Mouse (Mus musculus) c-Kit-negative CD71-positive TER-119-positive erythroid progenitor cells, embryonic 14.5 days (primary cell): ENCODE data around the gene Tcp10c.
"Not testable (repeated sequence)": the region's sequence is repeated elsewhere in the genome, so short reads cannot be mapped to it uniquely, and the experiment has no call there.

ENCODE experiments used
- DNase-seq: peaks from one replicate; pipeline ENCODE4 v3.0.0-alpha.2; 2013; ENCODE audit warnings: low read depth, low spot score

Tcp10c gene

DNA sequence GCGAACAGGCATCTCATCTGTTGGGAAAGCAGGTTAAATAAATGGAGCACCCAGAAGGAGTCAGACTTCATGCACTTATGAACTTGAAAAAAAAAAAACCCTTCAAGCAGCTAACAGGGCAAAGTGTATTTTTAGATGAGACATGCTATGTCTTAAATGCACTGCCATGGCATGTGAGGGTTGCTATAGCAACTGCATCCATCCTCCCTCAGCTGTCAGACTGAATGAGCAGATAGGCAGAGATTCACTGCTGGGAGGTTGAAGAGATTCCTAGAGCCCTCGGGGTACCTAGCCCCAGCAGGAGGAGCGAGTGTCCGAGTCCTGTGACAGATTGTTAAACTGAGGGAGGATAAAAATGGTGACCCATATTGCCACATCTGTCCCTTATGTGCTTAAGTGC, 36.6 kb downstream of the Tcp10c start:
- not testable (repeated sequence) for DNase-seq

DNA sequence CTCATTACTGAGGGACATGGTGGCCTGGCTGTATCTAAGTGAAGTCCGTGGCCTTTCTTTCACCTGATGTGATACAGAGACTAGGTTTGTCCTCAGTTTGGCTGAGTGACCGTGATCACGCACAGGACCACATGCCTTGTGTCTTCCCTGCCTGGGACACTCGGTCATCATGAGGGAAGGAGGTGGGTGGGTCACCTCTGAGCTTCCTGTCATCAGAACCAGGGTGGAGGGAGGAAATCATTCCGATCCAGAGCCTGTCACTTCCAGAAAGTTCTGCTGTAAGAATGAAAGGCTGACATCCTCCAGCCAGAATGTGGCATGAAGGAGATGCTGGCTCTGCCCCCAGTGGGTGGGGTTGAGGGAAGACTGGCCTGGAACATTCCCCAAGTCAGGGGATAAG, 45.6 kb downstream of the Tcp10c start:
- not testable (repeated sequence) for DNase-seq

DNA sequence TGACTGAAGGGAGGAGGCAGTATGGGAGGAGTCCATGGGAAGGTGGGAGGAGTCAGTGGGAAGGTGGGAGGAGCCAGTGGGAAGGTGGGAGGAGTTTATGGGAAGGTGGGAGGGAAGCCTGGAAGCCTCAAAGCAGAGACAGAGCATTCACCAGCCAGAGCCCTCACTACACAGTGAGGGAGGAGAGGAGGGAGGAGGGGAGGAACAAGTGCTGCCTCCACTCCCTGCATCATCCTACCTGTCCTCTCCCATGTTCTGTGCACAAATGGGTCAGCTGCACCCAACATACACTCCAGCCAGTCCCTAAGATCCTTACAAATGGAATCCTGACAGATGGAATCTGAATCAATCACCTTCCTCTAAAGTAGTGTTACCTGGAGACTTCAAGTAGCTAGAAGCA, 47.7 kb downstream of the Tcp10c start:
- DNase-seq: not testable (repeated sequence)

DNA sequence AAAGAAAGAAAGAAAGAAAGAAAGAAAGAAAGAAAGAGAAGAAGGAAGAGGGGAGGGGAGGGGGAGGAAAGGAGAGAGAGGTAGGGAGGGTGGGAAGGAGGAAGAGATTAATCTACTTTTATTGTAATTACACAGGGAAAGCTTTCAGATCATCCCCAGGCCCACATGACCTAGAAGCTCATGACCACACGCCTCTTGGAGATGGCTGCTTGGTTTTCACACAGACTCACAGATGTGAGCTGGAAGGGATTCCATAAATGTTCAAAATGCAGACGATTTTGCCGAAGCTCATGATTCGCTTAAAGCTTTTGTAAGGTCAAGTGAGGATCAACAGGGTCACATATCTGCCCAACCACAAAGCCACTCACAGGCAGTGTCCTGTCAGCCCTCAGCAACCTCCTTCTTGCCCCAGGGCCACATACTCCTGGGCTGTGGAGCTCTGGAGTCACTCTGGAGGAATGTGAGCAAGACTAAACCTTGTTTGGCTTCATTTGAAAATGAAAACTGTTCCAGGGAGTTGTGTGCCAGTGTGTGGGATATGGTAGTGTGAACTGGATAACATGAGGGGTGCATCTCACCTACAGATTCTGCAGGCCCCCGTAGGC, 49.3 kb downstream of the Tcp10c start:
- DNase-seq: not testable (repeated sequence)

DNA sequence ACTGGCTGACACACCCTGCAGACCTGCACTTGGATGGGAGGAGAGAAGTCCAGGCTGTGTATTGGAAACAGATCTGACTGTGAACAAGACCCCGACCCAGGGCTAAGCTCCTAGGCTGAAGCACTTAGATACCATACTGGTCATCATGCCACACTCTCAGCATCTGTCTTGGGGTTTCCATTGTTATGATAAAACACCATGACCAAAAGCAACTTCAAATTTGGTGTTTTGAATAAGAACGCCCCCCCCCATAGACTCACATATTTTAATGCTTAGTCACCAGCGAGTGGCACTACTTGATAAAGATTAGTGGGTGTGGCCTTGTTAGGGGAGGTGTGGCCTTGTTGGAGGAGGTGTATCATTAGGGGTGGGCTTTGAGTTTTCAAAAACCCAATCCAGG, 51.7 kb downstream of the Tcp10c start:
- DNase-seq: not testable (repeated sequence)

DNA sequence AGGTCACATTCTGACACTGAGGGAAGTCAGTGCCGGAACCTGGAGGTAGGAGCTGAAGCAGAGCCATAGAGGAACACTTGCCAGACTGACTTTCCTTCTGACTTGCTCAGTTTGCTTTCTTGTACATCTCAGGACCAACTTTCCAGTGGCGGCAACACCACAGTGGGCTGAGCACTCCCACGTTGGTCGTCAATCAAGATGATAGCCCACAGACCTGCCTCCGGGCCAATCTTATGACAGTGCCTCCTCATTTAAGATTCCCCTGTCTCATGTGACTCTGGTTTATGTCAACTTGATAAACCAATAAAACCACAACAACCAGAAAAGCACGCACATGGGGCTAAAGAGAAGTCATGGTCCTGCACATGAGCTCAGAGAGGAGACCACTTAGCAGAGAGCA, 52.3 kb downstream of the Tcp10c start:
- not testable (repeated sequence) for DNase-seq

DNA sequence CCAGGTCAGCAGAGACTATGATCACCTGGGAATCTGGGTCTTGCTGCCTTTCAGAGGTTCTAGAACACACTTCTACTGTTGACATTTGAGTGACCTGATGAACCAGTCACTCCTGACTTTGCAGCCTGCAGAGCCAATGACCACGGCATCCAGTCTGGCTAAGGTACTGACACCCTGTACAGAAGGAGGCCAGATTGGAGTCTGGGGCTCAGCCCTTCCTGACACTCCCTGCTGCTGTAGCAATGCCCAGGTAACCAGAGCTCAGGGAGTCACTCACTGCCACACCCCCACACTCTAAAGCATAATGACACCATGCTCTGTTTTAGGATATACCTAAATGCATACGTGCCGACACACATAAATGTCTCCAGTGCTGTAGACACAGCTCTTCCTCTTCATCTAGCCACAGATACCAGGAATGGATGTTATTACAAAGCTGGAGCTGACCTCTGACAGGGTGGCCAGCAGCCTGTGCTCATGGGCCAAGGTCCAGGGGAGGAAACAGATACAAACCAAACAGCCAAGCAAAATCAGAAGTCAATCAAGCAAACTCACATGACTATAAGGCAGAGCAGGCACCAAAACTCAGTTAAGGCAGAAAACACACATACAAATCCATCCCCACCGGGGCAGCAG, 53.4 kb downstream of the Tcp10c start:
- DNase-seq: not testable (repeated sequence)

DNA sequence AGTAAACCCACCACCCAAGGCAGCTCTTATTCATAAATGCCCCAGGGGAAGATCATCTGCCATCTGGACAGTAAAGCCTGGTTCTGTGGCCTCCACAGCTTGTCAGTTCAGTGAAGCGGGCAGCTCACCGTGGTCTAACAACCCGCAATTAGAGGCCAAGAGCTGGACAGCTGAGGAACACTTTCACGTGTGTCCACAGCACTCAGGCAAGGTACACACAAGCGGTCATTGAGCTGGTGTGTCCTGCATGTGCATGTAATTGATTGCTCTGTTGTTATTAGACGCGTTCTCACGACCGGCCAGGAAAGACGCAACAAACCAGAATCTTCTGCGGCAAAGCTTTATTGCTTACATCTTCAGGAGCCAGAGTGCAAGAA, 53.9 kb downstream of the Tcp10c start:
- not testable (repeated sequence) for DNase-seq

DNA sequence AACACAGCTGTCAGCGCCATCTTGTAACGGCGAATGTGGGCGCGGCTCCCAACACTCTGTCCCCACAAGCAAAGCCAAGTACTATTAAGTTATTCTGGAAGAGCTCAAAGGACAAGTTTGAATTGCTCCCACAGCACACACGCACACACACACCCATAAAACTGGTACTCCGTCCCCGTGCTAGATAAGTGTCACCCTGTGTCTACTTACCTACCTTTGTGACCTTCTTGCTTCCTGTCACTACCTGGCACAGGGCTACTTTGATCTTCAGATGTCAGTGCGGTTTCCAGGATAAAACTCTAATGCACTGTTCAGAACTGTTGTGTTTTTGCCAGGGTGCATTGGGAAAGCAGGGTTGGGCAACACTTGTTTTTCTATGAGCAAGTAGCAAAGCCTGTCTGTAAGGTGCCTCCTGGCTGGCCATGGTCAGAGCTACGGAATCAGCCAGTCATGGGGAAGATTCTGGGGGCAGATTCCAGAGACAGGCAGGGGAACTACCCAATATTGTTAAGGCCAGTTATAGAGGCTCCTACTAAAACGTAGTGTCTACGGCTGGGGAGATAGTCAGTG, 66.7 kb downstream of the Tcp10c start:
- not testable (repeated sequence) for DNase-seq

DNA sequence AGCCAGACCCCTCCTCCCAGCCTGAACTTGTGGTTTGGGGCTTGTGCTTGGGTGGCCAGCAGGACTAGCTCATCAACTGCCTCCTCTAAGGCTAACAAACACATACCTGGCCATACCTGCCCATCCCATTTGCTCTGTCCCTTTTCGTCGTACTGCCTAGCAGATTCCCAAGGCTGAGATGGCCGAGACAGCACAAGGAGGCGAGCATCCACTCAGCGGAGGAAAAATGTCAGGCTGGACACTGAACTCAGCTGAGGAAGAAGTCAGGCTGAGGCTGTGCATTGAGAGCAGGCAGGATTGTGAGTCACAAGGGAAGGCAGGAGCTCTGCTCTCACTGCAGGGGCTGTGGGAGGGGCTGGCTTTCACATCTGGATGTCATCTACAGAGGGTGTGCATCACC, 68.3 kb downstream of the Tcp10c start:
- not testable (repeated sequence) for DNase-seq

DNA sequence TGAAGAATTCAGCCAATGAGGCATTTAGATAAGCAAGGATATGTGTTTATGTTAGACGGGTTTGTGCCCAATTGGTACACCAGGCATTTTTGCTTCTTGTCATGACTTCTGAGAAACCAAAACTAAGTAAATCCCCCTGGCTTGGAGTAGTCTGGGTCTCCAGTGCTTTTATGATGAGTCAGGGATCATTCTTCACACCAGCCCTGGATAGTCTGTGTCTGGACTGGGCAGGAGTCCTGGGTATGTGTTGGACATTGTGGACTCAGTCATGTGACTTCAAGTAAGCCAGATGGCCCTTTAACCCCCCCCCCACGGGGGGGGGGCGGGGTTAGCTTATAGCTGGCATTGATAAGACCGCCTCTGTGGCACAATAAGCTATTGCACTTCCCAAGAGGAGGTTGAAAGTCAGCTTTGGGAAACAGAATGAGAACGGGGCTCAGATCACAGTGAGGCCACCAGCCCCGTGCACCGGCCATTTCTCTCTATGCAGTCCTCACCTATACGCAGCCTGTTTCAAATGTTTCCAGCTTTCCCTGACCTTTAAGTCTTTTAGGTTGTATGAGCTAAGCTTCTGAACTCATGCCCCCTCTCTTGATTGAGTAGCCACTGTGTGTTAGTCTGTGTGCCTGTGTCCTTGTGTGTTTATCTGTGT, 69.1 kb downstream of the Tcp10c start:
- DNase-seq: not testable (repeated sequence)

DNA sequence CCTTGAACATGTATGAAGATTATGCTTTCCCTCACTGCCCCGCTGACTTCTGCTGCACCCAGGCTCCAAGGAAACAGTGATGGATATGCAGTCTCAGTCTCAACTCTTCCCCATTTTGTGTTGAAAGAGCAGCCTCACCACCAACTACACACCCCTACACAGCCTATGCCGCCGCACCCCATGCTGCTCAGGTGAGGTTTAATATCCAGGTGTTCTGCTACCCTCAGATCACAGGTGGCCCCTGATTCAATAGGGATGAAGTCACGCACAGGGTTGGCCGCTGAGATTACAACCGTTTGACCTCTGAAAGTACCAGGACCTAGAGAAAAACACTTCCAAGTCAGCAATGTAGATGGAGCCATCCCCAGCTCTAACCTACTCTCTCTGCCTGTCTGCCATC, 69.9 kb downstream of the Tcp10c start:
- not testable (repeated sequence) for DNase-seq

DNA sequence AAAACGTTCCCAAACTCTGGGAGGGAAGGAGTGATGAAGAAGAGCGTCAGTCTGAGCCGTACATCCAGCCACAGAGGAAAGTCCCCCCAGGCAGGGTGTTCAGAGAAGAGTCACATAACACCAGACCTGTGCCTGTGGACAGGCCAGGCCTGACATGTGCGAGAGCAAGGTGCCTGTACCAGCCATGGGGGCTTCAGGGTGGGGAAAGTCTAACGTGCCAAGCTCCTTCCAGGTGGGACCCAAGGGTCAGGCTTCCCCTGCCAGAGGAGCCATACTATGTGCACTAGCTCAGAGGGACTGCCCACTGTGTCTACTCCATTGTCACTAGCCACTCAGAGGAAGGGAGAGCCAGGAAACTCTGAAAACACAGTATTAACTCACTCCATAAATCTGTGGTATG, 71.3 kb downstream of the Tcp10c start:
- not testable (repeated sequence) for DNase-seq

DNA sequence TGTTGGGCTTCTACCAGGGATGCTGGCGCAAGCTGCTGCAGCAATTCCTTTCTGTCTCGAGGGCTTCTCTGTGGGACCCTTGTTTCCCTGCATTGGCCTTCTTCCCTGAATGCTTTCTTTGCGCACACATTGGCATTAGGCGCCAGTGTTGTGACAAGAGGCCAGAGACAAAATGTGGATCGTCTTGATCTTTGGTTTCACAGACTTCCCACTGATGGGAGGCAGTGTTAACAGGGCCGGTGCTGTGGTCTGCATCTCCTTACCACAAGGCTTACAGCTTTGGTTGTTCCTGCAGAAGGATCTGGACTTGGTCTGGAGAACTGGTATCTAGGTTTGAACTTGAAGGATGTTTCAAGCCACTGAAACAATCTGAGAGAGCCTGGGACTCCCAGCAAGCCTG, 72.1 kb downstream of the Tcp10c start:
- not testable (repeated sequence) for DNase-seq
